Mouse (Mus musculus) bone marrow, adult 2 months (tissue): ENCODE results near the gene Fance. TPM values are rescaled to one million over a fixed set of nuclear protein-coding genes. Genes with fewer than 3 reads are reported as not detected.

Experiments
- H3K27ac ChIP-seq: fragments of 200-500 bp; 2 replicates; pipeline ENCODE4 v1.5.1; 2012; ENCODE audit warnings: low read depth, mild to moderate bottlenecking, control low read depth, inconsistent platforms, low read length; ENCODE audit not compliant: control insufficient read depth, poor library complexity, insufficient read depth
- H3K4me1 ChIP-seq: fragments of 200-500 bp; 2 replicates; pipeline ENCODE4 v1.6.1; 2011; ENCODE audit warnings: low read length; ENCODE audit not compliant: control insufficient read depth, insufficient read depth
- H3K4me3 ChIP-seq: fragments of 200-500 bp; replicated peaks from 2 replicates; pipeline ENCODE3; 2011; ENCODE audit warnings: mild to moderate bottlenecking, low read depth, low read length, control low read depth; ENCODE audit not compliant: control insufficient read depth
- CTCF ChIP-seq: fragments of 200-500 bp; IDR thresholded peaks from 2 replicates; pipeline ENCODE4 v1.5.1; 2011; ENCODE audit warnings: low read length, control low read depth; ENCODE audit not compliant: control insufficient read depth, insufficient read depth
- POLR2A ChIP-seq: fragments of 200-500 bp; IDR thresholded peaks from 2 replicates; pipeline ENCODE4 v1.6.1; 2011; ENCODE audit warnings: low read depth, mild to moderate bottlenecking, control low read depth, low read length, borderline replicate concordance; ENCODE audit not compliant: control insufficient read depth
- WGBS: fragments of 180-500 bp; shearing (Covaris S2); methylation state at CpG from one replicate; pipeline ENCODE4 v1.1.7; 2018; 5-methylcytosine and 5-hydroxymethylcytosine counted together
- polyA plus RNA-seq: library from polyadenylated mRNA; stranded (reverse); fragments of >200 nt; gene quantifications from 2 replicates; pipeline ENCODE4 v1.2.4, GENCODE M21; 2011; ENCODE audit warnings: low replicate concordance; ENCODE audit not compliant: missing spikeins, insufficient read depth, insufficient read length

Gene Fance
- polyA plus RNA-seq, 1 experiment = 40.5 TPM

DNA sequence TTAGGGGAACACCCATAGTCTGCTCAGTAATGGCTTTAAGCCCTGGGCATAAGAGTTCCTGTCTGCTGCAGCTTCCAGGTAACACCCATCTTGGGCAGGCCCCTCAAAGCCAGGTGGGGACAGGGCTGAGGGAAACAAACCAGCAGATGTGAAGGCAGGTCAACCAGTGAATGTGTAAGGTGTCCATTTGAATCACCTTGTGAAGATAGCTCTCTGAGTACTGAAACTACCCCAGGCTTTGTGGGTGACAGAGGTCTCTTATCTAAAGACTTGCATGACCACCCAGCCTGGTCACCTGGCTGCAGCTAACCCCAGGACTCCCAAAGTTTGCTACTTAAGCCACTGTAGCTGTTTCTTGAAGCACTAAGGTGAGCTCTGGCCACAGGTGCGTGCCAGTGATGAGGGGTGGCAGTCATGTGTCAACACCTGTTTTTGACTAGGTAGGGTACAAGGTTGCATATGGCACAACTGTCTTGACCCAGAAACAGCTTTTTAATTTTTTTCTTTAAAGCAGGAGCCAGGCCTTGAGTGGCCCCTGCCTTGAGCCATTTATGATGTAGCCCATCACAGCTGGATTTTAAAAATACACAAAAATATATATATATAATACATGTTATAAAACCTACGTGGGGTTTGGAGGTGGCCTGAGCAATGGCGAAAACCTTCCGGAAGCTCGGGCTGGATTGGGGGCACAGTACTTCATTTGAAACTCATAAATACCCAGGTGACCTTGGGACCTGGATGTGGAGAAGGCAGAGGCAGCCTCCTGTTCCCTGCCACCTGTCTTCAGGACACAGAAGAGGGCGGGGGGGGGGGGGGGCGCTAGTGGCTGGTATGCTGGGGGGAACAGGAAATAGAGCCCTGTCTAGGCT is 18.2 kb downstream of the Fance start:
- Histone ChIP-seq H3K4me1 (0 out of 2 replicates have a peak, but pooled peaks cover 1% of the 10 kb centered on the region), H3K4me3 (no peak overlapping the region), H3K27ac (no peak overlapping the region)
- TF ChIP-seq POLR2A (no peak), CTCF (no peak)
- 54% methylated on average over 6 of the region's 7 CpGs for WGBS

DNA sequence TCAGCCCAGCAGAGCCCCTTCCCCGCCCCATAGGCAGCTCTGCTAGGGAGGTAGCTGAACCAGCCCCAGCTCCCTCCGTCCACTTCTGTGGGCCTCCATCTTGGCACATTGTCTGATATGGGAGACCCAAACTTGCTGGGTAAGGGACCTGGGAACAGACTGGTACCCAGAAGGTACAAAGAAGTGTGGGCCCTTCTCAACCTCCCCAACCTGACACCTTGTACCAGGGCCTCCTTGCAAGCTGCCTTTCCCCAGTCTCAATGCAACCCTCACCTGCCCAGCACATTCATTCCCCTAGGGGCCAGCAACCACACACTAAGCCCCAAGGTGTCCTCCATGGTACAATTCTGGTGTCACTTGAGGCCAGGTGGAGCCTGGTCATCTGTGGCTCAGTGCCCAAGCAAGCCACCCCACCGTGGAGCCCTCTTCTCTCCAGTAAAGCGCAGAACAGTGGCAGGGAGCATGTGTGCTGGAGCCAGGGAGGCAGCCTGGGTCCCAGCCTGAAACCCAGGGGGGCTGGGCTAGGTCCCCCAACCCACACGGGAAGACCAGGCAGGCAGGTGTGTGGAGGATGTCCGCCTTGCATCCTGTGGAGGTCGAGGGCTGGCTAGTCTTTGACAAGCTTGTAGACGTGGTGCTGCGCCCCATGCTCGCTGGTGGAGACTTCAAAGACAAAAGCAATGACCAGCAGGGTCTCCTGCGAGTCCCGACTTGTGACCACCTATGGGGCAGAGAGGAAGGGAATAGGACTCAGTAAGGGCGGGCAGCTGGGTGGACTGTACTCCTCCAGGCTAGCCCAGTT is 19.0 kb downstream of the Fance start:
- Histone ChIP-seq H3K4me3 (no peak overlapping the region), H3K4me1 (0 out of 2 replicates have a peak, but pooled peaks cover 1% of the 10 kb centered on the region), H3K27ac (no peak overlapping the region)
- 46% methylated on average over 13 of the region's 13 CpGs for WGBS
- TF ChIP-seq POLR2A (no peak), CTCF (no peak)

DNA sequence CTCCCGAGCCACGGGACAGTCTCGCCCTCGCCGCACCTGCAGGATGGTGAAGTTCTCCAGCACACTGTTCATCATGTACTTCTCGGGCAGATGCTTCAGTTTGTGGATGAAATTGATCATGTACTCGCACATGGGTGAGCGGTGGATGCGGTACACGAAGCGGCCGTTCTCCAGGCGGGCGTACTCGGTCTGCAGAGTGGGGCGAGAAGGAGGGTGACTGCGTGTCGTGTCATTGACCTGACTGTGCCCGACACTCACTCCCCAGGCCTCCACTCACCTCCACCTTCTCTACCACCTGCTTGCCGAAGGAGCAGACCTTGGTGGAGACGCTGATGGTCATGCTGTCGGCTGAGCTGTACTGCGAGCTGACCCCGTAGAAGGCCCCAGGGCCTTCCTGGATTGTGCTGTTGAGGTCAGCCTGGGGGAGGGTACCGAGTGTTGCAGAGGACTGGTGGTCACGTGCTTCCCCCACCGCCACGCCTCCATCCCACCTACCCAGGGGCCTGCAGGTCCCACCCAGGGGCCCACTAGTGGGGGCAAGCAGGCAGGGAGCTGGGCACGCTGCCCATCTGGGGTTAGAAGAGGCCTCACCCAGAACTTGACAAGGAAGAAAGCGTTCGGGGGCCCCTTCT is 19.7 kb downstream of the Fance start:
- no peak overlapping the region for H3K27ac ChIP-seq
- TF ChIP-seq CTCF (no peak), POLR2A (no peak)
- WGBS = 17% methylated on average over 31 of the region's 31 CpGs

DNA sequence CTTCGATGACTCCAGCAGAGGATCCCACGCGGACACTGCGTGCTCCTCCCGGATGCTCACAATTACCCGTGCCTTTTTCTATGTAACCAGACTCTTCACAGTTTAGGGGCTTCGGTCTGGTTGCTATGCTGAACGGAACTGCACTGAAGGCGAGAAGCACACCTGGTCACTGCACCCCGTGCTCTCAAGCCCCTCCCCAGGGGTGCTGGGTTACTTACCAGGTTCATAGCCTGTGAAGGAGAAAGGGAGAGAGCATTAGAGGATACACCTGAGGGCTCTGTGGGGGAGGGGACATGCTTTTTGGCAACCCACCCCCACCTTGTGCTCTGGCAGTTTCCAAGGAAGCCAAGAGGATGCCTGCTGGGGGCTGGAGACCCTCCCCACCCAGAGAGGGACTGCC is 21.9 kb downstream of the Fance start:
- Histone ChIP-seq H3K4me3 (no peak overlapping the region), H3K4me1 (no peaks in the 10 kb centered on the region), H3K27ac (no peak overlapping the region)
- no peak for TF ChIP-seq CTCF
- no peak for TF ChIP-seq POLR2A
- 84% methylated on average over 10 of the region's 10 CpGs for WGBS

More for the DNA sequence above, 19.7 kb downstream of the Fance start:
- Histone ChIP-seq H3K4me3 (no peak overlapping the region), H3K4me1 (0 out of 2 replicates have a peak, but pooled peaks cover under 1% of the 10 kb centered on the region)

DNA sequence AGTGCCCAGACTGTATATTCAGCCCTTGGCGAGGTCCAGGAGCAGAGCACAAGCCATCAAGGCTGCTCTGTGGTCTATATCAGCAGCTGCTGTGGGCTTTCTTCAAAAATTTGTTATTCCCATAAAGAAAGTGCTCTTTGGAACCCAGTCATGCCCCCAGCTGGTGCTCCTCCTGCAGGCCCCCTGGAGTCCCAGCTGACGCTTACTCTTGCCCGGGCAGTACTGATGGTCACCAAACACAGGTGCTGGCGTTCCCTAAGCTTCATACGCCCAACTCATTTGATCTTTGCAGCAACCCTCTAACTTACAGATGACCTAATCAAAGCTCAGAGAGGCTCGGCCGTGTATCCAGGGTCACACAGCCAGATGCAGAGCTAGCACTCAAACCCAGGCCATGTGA is 24.2 kb downstream of the Fance start:
- WGBS = 84% methylated on average over 7 of the region's 7 CpGs
- Histone ChIP-seq H3K4me3 (no peak overlapping the region), H3K27ac (no peak overlapping the region), H3K4me1 (no peaks in the 10 kb centered on the region)
- TF ChIP-seq CTCF = no peak
- TF ChIP-seq POLR2A = no peak

DNA sequence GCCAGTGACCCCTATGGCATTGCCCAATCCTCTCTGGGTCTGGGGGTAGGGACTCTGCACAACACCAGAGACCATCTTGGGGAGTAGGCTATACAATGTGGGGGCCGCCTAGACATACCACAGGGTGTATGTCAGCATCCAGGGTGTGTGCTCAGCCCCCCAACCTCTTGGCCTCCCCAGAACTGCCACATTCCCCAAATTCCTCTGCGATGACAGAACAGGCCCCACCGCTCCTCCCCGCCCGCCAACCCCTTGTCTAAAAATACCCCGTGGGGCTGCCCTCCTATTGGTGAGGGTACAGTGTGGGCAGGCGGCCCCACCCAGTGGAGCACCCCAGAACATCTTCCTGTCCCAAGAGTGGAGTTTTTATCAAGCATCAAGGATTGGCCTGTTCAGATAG is 27.3 kb downstream of the Fance start:
- no peak overlapping the region for H3K4me3 ChIP-seq

DNA sequence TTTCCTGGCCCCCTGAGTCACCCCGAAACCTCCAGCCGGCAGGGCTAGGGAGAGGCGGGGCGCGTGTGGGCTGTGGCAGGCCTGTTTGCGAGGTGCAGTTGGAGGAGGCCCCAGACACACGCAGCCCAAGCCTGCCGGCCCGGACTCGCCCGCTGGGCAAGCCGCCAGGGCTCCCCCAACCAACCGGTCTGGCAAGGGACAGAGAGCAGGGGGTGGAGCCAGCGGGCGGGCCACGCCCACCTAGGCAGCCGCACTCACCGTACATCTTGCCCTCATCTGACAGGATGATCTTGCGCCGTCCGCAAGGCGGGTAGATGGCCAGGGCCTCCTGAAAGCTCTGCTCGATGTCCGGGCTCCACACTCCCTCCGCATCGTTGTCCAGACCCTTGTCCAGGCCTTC is 27.8 kb downstream of the Fance start:
- Histone ChIP-seq H3K4me3 (no peak overlapping the region), H3K4me1 (no peaks in the 10 kb centered on the region), H3K27ac (no peak overlapping the region)
- no peak for TF ChIP-seq CTCF
- no peak for TF ChIP-seq POLR2A
- WGBS = 19% methylated on average over 26 of the region's 26 CpGs

More for the DNA sequence above, 27.3 kb downstream of the Fance start:
- WGBS = 54% methylated on average over 7 of the region's 7 CpGs
- TF ChIP-seq POLR2A (no peak), CTCF (no peak)
- no peak overlapping the region for H3K27ac ChIP-seq
- H3K4me1 ChIP-seq = no peaks in the 10 kb centered on the region

DNA sequence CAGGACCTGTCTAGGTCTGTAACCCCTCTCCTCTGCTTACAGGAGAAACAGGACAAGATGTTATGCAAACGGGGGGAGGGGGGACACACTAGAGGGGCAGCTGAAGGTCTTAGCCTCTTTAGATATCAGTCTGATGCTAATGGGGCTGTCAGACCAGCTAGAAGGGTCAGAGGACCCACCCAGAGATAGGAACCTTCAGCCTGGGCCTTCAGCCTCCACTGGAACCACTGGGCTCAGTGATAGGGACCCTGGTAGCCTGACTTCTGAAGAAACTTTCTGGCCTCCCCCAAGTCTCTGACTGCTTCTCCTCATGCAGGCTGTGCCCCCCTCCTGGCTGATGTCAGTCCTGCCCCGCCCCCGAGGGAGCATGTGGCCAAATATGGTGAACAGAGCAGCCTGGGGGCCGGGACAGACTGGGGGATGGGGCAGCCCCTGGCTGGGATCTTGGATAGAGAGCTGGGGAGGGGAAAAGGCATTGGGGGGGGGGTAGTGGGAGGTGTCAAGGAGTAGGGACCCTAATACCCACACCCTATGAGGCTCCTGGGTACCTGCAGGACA is 30.8 kb downstream of the Fance start:
- WGBS = 56% methylated on average over 4 of the region's 4 CpGs
- Histone ChIP-seq H3K4me1 (no peaks in the 10 kb centered on the region), H3K27ac (no peak overlapping the region), H3K4me3 (no peak overlapping the region)
- TF ChIP-seq CTCF = no peak
- TF ChIP-seq POLR2A = no peak

DNA sequence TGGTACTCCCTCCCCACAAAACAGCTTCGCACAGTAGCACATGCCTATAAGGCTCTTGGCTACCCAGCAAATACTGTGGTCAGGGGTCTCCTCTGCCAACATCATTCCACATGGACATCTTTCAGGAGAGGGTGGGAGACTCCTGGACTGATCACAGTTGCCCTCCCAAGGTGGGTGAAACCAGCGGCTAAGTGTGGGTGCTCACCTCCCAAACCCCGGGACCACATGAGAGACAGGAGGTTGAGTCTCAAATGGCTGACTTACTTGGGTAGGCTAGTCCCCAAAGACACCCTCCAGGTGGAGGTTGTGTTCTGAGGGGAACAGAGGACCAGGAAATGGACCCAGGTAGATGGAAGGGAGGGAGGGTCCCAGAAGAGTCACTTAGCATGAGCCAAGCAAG is 31.4 kb downstream of the Fance start:
- Histone ChIP-seq H3K4me1 (no peaks in the 10 kb centered on the region), H3K4me3 (no peak overlapping the region), H3K27ac (no peak overlapping the region)
- no peak for TF ChIP-seq CTCF
- no peak for TF ChIP-seq POLR2A
- WGBS = 87% methylated on average over 3 of the region's 3 CpGs
